Mouse (Mus musculus): ENCODE results near the gene Fbl.
A peak's percentile ranks its signal among the peaks of the same experiment; 100 is the strongest.

- TF ChIP-seq POLR2A (IDR thresholded peaks at IDR 0.05; ENCODE audit: insufficient read depth, low read length) (no peak), CTCF (IDR thresholded peaks at IDR 0.05; ENCODE audit: low read depth, low read length) (peak; percentile 83), EP300 (IDR thresholded peaks at IDR 0.05; ENCODE audit: insufficient read depth, low read depth, low read length) (no peak)
Measured at GRCm38 (mm10) chr7:28214142-28214541, 44.6 kb downstream of the Fbl start.

Data from ES-Bruce4 (cell line).